8 mouse cellular contexts compared by ENCODE assay signal in the genomic region with DNA sequence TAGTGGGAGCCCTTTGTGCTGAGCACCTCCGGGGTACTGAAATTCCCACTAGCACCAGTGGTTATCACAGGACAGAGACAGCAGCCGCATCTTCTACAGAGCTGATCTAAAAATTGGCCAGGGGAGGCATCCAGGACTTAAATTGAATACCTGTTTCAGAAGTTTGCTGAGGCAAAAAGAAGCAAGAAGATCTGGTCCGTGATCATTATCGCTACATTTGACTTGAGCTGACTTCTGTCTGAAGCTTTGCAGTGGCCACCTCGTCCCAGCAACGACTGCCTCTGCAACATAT.
DNase-seq lines count a peak whose midpoint lies in the region; ATAC-seq lines count a peak whose summit lies in the region.

No protein-coding gene starts in this region.

- peak overlapping the region; percentile 80 for H3K4me2 ChIP-seq in heart, embryonic 15.5 days
- H3K4me2 ChIP-seq in hindbrain, embryonic 12.5 days (replicated peaks): peak overlapping the region; percentile 64
- peak overlapping the region; percentile 69 for H3K4me2 ChIP-seq in midbrain, embryonic 12.5 days (replicated peaks)

- H3K9ac ChIP-seq in heart, embryonic 15.5 days: no peak overlapping the region; the same call in 1 of the 2 replicates
- no peak overlapping the region for H3K9ac ChIP-seq in hindbrain, embryonic 12.5 days
- peak overlapping the region; percentile 56 for H3K9ac ChIP-seq in midbrain, embryonic 12.5 days (replicated peaks)

- H3K36me3 ChIP-seq in heart, embryonic 15.5 days: no peaks in the 10 kb centered on the region
- H3K36me3 ChIP-seq in hindbrain, embryonic 12.5 days: no peaks in the 10 kb centered on the region
- H3K36me3 ChIP-seq in midbrain, embryonic 12.5 days: no peaks in the 10 kb centered on the region

- WGBS in heart, embryonic 15.5 days: 33% methylated on average over 6 of the region's 6 CpGs
- WGBS in hindbrain, embryonic 12.5 days: 15% methylated on average over 6 of the region's 6 CpGs
- 15% methylated on average over 6 of the region's 6 CpGs for WGBS in midbrain, embryonic 12.5 days

- ATAC-seq in heart, embryonic 15.5 days (replicated peaks; ENCODE audit: insufficient number of reproducible peaks, insufficient read depth, low FRiP score, low read depth): no peak
- no peak for ATAC-seq in hindbrain, embryonic 12.5 days (ENCODE audit: low FRiP score)
- no peak for ATAC-seq in midbrain, embryonic 12.5 days (ENCODE audit: low FRiP score, low read depth)

- no peaks in the 10 kb centered on the region for H3K9me3 ChIP-seq in heart, embryonic 15.5 days (replicated peaks)
- no peaks in the 10 kb centered on the region for H3K9me3 ChIP-seq in hindbrain, embryonic 12.5 days (replicated peaks)
- no peaks in the 10 kb centered on the region for H3K9me3 ChIP-seq in midbrain, embryonic 12.5 days

- no peak for DNase-seq in heart, postnatal 4 days
- DNase-seq in adrenal gland, postnatal 4 days (ENCODE audit: low spot score in 2 of 2): no peak
- DNase-seq in left cerebral cortex, adult 11 months (ENCODE audit: low spot score): no peak
- no peak for DNase-seq in right cerebral cortex, postnatal 25 days

- H3K27ac ChIP-seq in heart, embryonic 15.5 days: peak overlapping the region; percentile 74; the same call in 1 of the 2 replicates
- H3K27ac ChIP-seq in brown adipose tissue, adult 24 weeks (replicated peaks; ENCODE audit: low read depth, low read length): 0 out of 2 replicates have a peak overlapping the region, but pooled peaks have one; percentile 19
- H3K27ac ChIP-seq in hindbrain, embryonic 12.5 days: peak overlapping the region; percentile 81; the same call in 1 of the 2 replicates
- peak overlapping the region; percentile 78; the same call in 1 of the 2 replicates for H3K27ac ChIP-seq in midbrain, embryonic 12.5 days (replicated peaks)

- peak overlapping the region; percentile 49 for H3K4me3 ChIP-seq in heart, embryonic 15.5 days
- peak overlapping the region; percentile 54; the same call in 1 of the 2 replicates for H3K4me3 ChIP-seq in brown adipose tissue, adult 24 weeks (ENCODE audit: insufficient read depth, low read depth, low read length)
- H3K4me3 ChIP-seq in hindbrain, embryonic 12.5 days: peak overlapping the region; percentile 35
- H3K4me3 ChIP-seq in midbrain, embryonic 12.5 days: peak overlapping the region; percentile 36

- peaks cover 9% of the 10 kb centered on the region; the same call in 1 of the 2 replicates for H3K27me3 ChIP-seq in heart, embryonic 15.5 days
- H3K27me3 ChIP-seq in hindbrain, embryonic 12.5 days: peaks cover 7% of the 10 kb centered on the region; the same call in 1 of the 2 replicates
- H3K27me3 ChIP-seq in midbrain, embryonic 12.5 days: 0 out of 2 replicates have a peak, but pooled peaks cover 11% of the 10 kb centered on the region

- H3K4me1 ChIP-seq in heart, embryonic 15.5 days (replicated peaks): peaks cover 18% of the 10 kb centered on the region
- peaks cover 3% of the 10 kb centered on the region; the same call in 1 of the 2 replicates for H3K4me1 ChIP-seq in brown adipose tissue, adult 24 weeks (ENCODE audit: control insufficient read depth, insufficient read depth, insufficient read length, low read length)
- H3K4me1 ChIP-seq in hindbrain, embryonic 12.5 days: peaks cover 18% of the 10 kb centered on the region
- H3K4me1 ChIP-seq in midbrain, embryonic 12.5 days: peaks cover 19% of the 10 kb centered on the region

Comparison
In these comparisons a context has a peak if more than half of its experiments do, and no peak if none do; other contexts are left out.
1. H3K27ac ChIP-seq: peak in every context shown above with its lines; median percentile 81 in hindbrain, embryonic 12.5 days; 78 in midbrain, embryonic 12.5 days; 74 in heart, embryonic 15.5 days; 19 in brown adipose tissue, adult 24 weeks.